Mouse (Mus musculus) midbrain, embryonic 16.5 days (tissue): ENCODE measurements around the gene Saa4. TPM values are rescaled to one million over a fixed set of nuclear protein-coding genes. Genes with fewer than 3 reads are reported as not detected.

Experiments used
- ATAC-seq: fragments of 200-750 bp; cut with Nextera tagmentation; 2 replicates; pipeline ENCODE4 v1.8.0; 2017; ENCODE audit warnings: moderate TSS enrichment
- H3K27ac ChIP-seq: fragments of 300-500 bp; sonication (generic); 2 replicates; pipeline ENCODE4 v1.5.1; 2014; ENCODE audit warnings: mild to moderate bottlenecking, low read length, mixed read lengths
- H3K27me3 ChIP-seq: fragments of 300-500 bp; sonication (generic); 2 replicates; pipeline ENCODE4 v1.6.1; 2014; ENCODE audit warnings: low read depth, low read length, mixed read lengths; ENCODE audit not compliant: control insufficient read depth, insufficient read depth
- H3K36me3 ChIP-seq: fragments of 300-500 bp; sonication (generic); 2 replicates; pipeline ENCODE4 v1.6.1; 2014; ENCODE audit warnings: mild to moderate bottlenecking, low read length, moderate library complexity, mixed read lengths; ENCODE audit not compliant: control insufficient read depth, insufficient read depth
- H3K4me1 ChIP-seq: fragments of 300-500 bp; sonication (generic); 2 replicates; pipeline ENCODE4 v1.6.1; 2014; ENCODE audit warnings: mild to moderate bottlenecking, low read length, mixed read lengths; ENCODE audit not compliant: control insufficient read depth, insufficient read depth
- H3K4me2 ChIP-seq: fragments of 300-500 bp; sonication (generic); 2 replicates; pipeline ENCODE4 v1.6.1; 2014; ENCODE audit warnings: mild to moderate bottlenecking, low read length, mixed read lengths
- H3K4me3 ChIP-seq: fragments of 300-500 bp; sonication (generic); 2 replicates; pipeline ENCODE4 v1.5.1; 2014; ENCODE audit warnings: low read depth, mild to moderate bottlenecking, low read length, moderate library complexity, mixed read lengths
- H3K9ac ChIP-seq: fragments of 300-500 bp; sonication (generic); 2 replicates; pipeline ENCODE4 v1.6.1; 2014; ENCODE audit warnings: low read depth, low read length, mixed read lengths
- H3K9me3 ChIP-seq: fragments of 300-500 bp; sonication (generic); replicated peaks from 2 replicates; pipeline ENCODE4 v1.6.1; 2014; ENCODE audit warnings: mild to moderate bottlenecking, low read length, mixed read lengths; ENCODE audit not compliant: control insufficient read depth, poor library complexity, severe bottlenecking
- WGBS: fragments of 180-500 bp; shearing (Covaris S2); extraction: QIAGEN DNeasy Blood & Tissue Kit; methylation state at CpG from one replicate; pipeline ENCODE4 v1.1.7; 2014; 5-methylcytosine and 5-hydroxymethylcytosine counted together
- polyA plus RNA-seq: library from polyadenylated mRNA; unstranded; fragments of >200 nt; fragmentation: Nextera tagmentation; extraction: Ambion mirVana; gene quantifications from 2 replicates; pipeline ENCODE4 v1.2.1, GENCODE M21; 2015

The Saa4 gene
- not detected in 2 replicates for polyA plus RNA-seq

DNA sequence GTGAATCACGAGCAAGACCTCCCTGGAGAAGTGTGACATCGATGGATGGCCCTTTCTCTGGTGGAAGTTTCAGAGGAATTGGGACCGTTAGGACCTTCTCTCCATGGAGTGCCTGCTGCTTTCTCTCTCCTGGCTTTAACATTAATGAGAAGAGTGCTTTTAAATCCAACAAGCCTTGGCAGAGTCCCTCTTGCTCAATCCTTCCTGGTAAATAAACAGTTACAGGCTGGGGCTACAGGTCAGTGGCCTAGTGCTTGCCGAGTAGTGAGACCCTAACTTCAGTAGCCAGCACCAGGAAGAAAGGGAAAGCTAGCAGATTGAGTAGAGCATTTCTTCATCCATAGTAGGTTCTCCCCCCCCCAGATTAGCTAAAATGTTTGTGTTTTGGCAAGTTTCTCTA lies at the start of gene Saa4:
Gene Saa4, minus strand, starts transcription at position 146 of the 400 bp plus-strand sequence.
- no peak within 1 kb of the TSS for H3K27ac ChIP-seq
- no peak within 1 kb of the TSS for H3K4me2 ChIP-seq
- H3K27me3 ChIP-seq: no peaks in the 10 kb centered on the region
- no peak within 1 kb of the TSS for H3K4me3 ChIP-seq
- no peaks in the 10 kb centered on the region for H3K36me3 ChIP-seq
- WGBS: 95% methylated on average over 4 of the region's 4 CpGs
- H3K4me1 ChIP-seq: no peaks in the 10 kb centered on the region
- no peaks in the 10 kb centered on the region for H3K9me3 ChIP-seq
- H3K9ac ChIP-seq: no peak within 1 kb of the TSS
- no peak for ATAC-seq

GRCm38 (mm10) chr7:46770706-46771105 lies 38.3 kb upstream of the Saa4 start:
- Histone ChIP-seq H3K9ac (no peak overlapping the region), H3K27ac (no peak overlapping the region), H3K27me3 (no peaks in the 10 kb centered on the region), H3K4me2 (no peak overlapping the region), H3K4me3 (no peak overlapping the region), H3K36me3 (peaks cover 45% of the 10 kb centered on the region), H3K9me3 (no peaks in the 10 kb centered on the region), H3K4me1 (no peaks in the 10 kb centered on the region)
- 65% methylated on average over 4 of the region's 4 CpGs for WGBS
- no peak for ATAC-seq

GRCm38 (mm10) chr7:46768451-46768850 lies 36.0 kb upstream of the Saa4 start:
- H3K27ac ChIP-seq: no peak overlapping the region
- peaks cover 46% of the 10 kb centered on the region for H3K36me3 ChIP-seq
- 94% methylated on average over 7 of the region's 7 CpGs for WGBS
- no peak overlapping the region for H3K4me3 ChIP-seq
- H3K4me1 ChIP-seq: no peaks in the 10 kb centered on the region
- ATAC-seq: no peak
- no peak overlapping the region for H3K4me2 ChIP-seq
- no peak overlapping the region for H3K9ac ChIP-seq
- no peaks in the 10 kb centered on the region for H3K9me3 ChIP-seq
- no peaks in the 10 kb centered on the region for H3K27me3 ChIP-seq

DNA sequence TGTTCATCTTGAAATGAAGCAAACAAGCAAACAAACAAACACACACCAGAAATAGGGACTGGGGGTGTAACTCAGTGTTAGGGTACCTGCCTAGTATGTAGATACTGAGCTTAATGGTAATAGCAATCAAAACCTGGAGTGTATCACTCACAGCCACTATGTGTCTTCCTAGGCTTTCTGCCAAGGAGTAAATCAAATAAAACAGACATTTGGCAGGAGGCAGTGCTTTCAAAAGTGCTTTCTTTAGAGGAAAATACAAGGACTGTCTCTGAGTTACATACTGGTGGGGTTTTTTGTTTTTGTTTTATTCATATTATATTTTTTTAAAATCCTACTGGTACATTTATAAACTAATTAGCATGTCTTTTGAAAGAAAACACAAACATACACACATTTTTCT lies 35.0 kb upstream of the Saa4 start:
- Histone ChIP-seq H3K9me3 (no peaks in the 10 kb centered on the region), H3K4me2 (no peak overlapping the region), H3K36me3 (peaks cover 46% of the 10 kb centered on the region), H3K4me3 (no peak overlapping the region), H3K9ac (no peak overlapping the region), H3K4me1 (no peaks in the 10 kb centered on the region), H3K27me3 (no peaks in the 10 kb centered on the region), H3K27ac (no peak overlapping the region)
- no peak for ATAC-seq

GRCm38 (mm10) chr7:46764672-46765071 lies 32.3 kb upstream of the Saa4 start:
- peaks cover 47% of the 10 kb centered on the region for H3K36me3 ChIP-seq
- no peak for ATAC-seq
- no peak overlapping the region for H3K4me3 ChIP-seq

DNA sequence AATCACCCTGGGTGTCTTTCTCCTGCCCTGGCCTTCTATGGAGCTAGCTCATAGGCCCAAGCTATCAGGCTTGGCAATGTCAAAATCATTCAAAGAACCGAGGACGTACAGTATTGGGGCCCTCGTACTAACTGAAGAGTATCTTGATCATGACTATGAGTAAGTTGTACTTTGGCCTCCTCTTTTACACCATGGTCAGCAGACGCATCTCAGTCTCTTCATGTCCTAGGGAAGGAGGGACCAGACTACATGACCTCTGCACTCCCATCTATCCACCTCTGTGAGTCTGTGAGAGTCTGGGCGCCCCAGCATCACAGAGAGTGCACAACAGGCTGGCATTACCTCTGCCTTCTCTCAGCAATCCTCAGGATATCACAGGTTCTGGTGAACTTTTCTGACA lies 30.2 kb upstream of the Saa4 start:
- Histone ChIP-seq H3K4me2 (no peak overlapping the region), H3K36me3 (peaks cover 37% of the 10 kb centered on the region), H3K9me3 (no peaks in the 10 kb centered on the region), H3K9ac (no peak overlapping the region), H3K27ac (no peak overlapping the region), H3K27me3 (no peaks in the 10 kb centered on the region), H3K4me1 (no peaks in the 10 kb centered on the region), H3K4me3 (no peak overlapping the region)
- WGBS: 93% methylated on average over 5 of the region's 5 CpGs
- ATAC-seq: no peak

More at GRCm38 (mm10) chr7:46764672-46765071, 32.3 kb upstream of the Saa4 start:
- no peak overlapping the region for H3K4me2 ChIP-seq
- H3K9me3 ChIP-seq: no peaks in the 10 kb centered on the region
- 66% methylated on average over 8 of the region's 8 CpGs for WGBS
- no peaks in the 10 kb centered on the region for H3K27me3 ChIP-seq
- H3K9ac ChIP-seq: no peak overlapping the region
- H3K4me1 ChIP-seq: no peaks in the 10 kb centered on the region
- H3K27ac ChIP-seq: no peak overlapping the region

DNA sequence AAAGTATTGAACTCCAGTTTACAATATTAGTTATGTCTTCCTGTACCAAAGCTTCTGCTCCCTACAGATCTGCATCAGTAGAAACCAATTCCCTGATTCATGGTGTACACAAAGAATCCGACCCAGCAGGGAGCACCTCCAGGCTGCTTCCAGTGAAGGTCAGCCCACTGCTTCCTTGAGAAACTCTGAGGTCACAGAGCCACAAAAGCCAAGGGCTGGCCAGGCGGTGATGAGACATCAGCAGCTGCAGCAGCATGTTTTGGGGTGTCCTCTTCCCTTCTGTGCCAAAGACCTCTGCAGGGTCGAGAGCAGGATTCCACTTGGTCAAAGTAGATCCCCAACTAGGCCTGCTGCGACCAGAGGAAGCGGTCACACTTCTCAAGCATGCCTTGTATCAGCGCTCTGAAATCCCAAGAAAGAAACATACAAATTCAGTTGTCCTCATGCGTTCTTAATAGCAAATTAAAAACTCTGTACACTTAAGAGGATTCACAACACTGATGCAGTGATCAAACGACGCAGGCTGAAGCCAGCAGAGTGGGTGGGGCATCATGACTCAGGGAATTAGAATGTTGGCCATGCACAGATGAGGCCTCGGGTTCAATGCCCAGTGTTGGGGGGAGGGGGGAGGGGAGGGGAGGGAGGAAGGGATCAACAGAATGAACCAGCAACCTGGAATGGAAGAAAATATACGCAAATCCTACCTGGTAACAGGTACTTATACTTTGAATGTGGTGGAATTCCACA lies 28.8 kb upstream of the Saa4 start:
- Histone ChIP-seq H3K9ac (no peak overlapping the region), H3K9me3 (no peaks in the 10 kb centered on the region), H3K36me3 (peaks cover 29% of the 10 kb centered on the region), H3K27ac (no peak overlapping the region), H3K27me3 (no peaks in the 10 kb centered on the region), H3K4me2 (no peak overlapping the region), H3K4me3 (no peak overlapping the region), H3K4me1 (no peaks in the 10 kb centered on the region)
- no peak for ATAC-seq
- 82% methylated on average over 11 of the region's 11 CpGs for WGBS

- H3K9me3 ChIP-seq: no peaks in the 10 kb centered on the region
- H3K9ac ChIP-seq: no peak within 1 kb of the TSS
- H3K27ac ChIP-seq: no peak within 1 kb of the TSS
- no peak within 1 kb of the TSS for H3K4me3 ChIP-seq
- ATAC-seq: no peak
- no peaks in the 10 kb centered on the region for H3K4me1 ChIP-seq
- no peak within 1 kb of the TSS for H3K4me2 ChIP-seq
- 84% methylated on average over 3 of the region's 3 CpGs for WGBS
- H3K36me3 ChIP-seq: no peaks in the 10 kb centered on the region
- H3K27me3 ChIP-seq: no peaks in the 10 kb centered on the region
Observed at GRCm38 (mm10) chr7:46751490-46751889, 19.1 kb upstream of the Saa4 start, which contains the start of gene Saa2. Gene Saa2, plus strand, starts transcription at chr7:46751790.

GRCm38 (mm10) chr7:46748459-46748858 lies 16.1 kb upstream of the Saa4 start:
- Histone ChIP-seq H3K9me3 (no peaks in the 10 kb centered on the region), H3K4me1 (no peaks in the 10 kb centered on the region), H3K27ac (no peak overlapping the region), H3K4me3 (no peak overlapping the region), H3K9ac (no peak overlapping the region), H3K36me3 (no peaks in the 10 kb centered on the region), H3K27me3 (no peaks in the 10 kb centered on the region), H3K4me2 (no peak overlapping the region)
- 22% methylated on average over 3 of the region's 3 CpGs for WGBS
- ATAC-seq: no peak
